Mouse (Mus musculus): ENCODE data around the gene B4gat1. TPM values are rescaled to one million over a fixed set of nuclear protein-coding genes. Genes with fewer than 3 reads are reported as not detected.

B4gat1 gene
- polyA plus RNA-seq, 1 experiment from 2014 or later, result 78.8 TPM

DNA sequence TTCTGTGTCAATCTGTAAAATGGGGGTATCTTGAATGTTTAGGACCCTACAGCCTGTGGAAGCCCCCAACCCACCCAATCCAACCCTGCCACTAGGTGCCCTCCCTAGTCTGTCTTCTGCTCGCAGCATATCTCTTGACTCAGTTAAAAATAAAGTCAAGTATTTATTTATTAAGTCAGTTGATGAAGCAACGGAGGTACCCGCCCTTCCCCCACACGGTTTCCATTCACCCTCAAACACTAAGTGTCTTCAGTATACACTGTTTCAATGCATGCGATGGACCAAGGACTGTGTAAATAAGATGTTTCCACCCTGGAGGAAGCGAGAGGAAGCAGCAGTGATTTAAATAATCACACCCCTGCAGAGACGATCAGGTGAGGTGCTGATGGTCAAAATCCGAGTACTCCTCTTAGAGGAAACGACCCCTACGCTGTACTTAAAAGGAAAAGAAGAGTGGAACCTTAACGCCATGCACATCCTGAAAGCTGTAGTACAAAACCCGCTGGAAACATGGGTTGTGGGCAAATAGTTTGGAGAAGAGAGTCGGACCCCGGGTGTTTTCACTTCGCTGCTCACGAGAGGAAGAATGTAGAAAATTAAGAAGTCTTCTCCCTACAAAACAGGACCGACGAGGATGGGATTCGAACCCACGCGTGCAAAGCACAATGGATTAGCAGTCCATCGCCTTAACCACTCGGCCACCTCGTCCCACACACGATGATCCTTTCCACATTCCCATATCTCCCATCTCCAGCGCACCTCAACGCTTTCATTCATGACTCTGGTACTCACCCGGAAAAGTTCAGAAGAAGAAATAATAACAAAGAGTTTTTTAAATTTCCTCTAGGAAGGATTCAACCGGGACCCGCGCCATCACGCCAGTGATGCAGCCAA, 701 bp upstream of the B4gat1 start:
- peak; percentile 61 for ATAC-seq (replicated peaks)
- Histone ChIP-seq H3K4me2 (peak overlapping the region; percentile 96), H3K27ac (peak overlapping the region; percentile 86), H3K36me3 (replicated peaks) (peaks cover 5% of the 10 kb centered on the region; the same call in 1 of the 2 replicates), H3K4me3 (peak overlapping the region; percentile 70), H3K27me3 (replicated peaks) (no peaks in the 10 kb centered on the region), H3K4me1 (peaks cover 37% of the 10 kb centered on the region), H3K9me3 (no peaks in the 10 kb centered on the region), H3K9ac (peak overlapping the region; percentile 88)
- WGBS, result 6% methylated on average over 32 of the region's 32 CpGs

DNA sequence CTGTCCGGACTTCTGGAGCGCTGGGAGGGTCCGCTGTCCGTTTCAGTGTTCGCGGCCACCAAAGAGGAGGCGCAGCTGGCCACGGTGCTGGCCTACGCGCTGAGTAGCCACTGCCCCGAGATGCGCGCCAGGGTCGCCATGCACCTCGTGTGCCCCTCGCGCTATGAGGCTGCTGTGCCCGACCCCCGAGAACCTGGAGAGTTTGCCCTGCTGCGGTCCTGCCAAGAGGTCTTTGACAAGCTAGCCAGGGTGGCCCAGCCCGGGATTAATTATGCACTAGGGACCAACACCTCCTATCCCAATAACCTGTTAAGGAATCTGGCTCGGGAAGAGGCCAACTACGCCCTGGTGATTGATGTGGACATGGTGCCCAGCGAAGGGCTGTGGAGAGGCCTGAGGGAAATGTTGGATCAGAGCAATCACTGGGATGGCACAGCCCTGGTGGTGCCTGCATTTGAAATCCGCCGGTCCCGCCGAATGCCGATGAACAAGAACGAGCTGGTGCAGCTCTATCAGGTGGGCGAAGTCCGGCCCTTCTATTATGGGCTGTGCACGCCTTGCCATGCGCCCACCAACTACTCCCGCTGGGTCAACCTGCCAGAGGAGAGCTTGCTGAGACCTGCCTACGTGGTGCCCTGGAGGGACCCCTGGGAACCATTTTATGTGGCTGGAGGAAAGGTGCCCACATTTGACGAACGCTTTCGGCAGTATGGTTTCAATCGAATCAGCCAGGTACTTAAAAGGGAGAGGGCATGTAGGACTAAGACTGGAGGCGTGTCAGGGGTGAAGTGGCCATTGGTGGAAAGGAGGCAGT, 882 bp downstream of the B4gat1 start:
- Histone ChIP-seq H3K27me3 (replicated peaks) (no peaks in the 10 kb centered on the region), H3K9me3 (no peaks in the 10 kb centered on the region), H3K9ac (peak overlapping the region; percentile 88), H3K27ac (peak overlapping the region; percentile 86), H3K4me2 (peak overlapping the region; percentile 96), H3K4me3 (peak overlapping the region; percentile 70), H3K4me1 (peaks cover 37% of the 10 kb centered on the region), H3K36me3 (replicated peaks) (peaks cover 5% of the 10 kb centered on the region; the same call in 1 of the 2 replicates)
- ATAC-seq (replicated peaks), result peak; percentile 35
- WGBS, result 11% methylated on average over 41 of the region's 41 CpGs

DNA sequence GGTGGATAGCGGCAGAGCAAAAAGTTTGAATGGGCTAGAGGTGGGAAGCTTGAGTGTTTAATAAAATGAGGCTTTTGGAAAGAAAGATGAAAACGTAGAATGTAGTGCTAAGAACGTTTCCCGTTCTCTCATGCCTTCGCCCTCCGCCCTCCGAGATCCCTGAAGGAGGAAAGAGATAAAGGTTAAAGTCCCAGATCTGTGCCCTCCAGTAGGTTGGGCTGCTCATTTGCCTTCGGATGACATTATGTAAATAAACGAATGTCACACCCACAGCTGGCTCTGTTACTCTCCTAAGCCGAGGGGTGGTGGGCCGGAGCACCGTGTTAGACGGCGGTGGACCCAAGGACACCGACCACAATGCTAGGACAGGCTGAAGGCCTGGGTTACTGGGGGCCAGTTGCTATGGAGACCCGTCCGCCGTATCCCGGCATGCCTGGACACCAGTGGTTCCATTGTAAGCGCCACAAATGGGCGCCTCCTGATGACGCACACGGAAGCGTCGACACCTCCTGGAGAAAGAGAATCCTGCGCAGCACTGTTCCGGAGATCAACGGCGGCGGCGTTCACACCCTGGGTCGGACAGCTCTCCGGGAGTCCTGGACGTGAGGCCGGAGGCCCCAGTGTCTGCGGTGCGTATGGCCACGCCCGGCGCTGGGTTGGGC, 2.4 kb downstream of the B4gat1 start, which contains the start of gene Brms1:
TSS of gene Brms1 (plus strand) at position 493 of the 662 bp plus-strand sequence.
- peak within 1 kb of the TSS; percentile 70 for H3K4me3 ChIP-seq
- peak; percentile 59 for ATAC-seq (replicated peaks)
- no peaks in the 10 kb centered on the region for H3K27me3 ChIP-seq (replicated peaks)
- WGBS, result 6% methylated on average over 40 of the region's 40 CpGs
- peak within 1 kb of the TSS; percentile 58 for H3K27ac ChIP-seq
- peaks cover 37% of the 10 kb centered on the region for H3K4me1 ChIP-seq
- peaks cover 9% of the 10 kb centered on the region; the same call in 1 of the 2 replicates for H3K36me3 ChIP-seq (replicated peaks)
- H3K9ac ChIP-seq, result peak within 1 kb of the TSS; percentile 88
- peak within 1 kb of the TSS; percentile 96 for H3K4me2 ChIP-seq
- no peaks in the 10 kb centered on the region for H3K9me3 ChIP-seq

DNA sequence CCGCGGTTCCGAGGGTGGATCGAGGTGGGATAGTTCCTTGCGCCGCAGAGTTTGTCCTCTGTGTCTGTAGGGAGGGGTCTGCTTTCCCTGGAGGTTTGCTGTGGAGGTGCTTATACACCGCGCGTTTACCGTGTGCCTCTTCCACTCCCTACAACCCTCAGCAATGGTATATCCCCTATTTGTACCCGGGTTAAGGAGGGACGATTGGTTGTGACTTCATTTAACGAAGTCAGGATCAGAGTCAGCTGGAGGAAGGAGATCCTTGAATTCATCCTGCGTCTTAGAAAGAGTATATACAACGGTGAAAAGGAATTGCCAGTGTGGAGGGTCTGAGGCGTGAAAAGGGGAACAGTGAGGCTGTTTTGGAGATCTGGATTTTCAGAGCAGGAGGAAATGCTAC, 3.0 kb downstream of the B4gat1 start:
- Histone ChIP-seq H3K27ac (peak overlapping the region; percentile 58), H3K4me1 (peaks cover 37% of the 10 kb centered on the region), H3K27me3 (replicated peaks) (no peaks in the 10 kb centered on the region), H3K4me2 (peak overlapping the region; percentile 96), H3K9me3 (no peaks in the 10 kb centered on the region), H3K4me3 (peak overlapping the region; percentile 70), H3K9ac (peak overlapping the region; percentile 64), H3K36me3 (replicated peaks) (peaks cover 12% of the 10 kb centered on the region; the same call in 1 of the 2 replicates)
- ATAC-seq (replicated peaks), result peak; percentile 3; the same call in 1 of the 2 replicates
- 2% methylated on average over 16 of the region's 16 CpGs for WGBS

DNA sequence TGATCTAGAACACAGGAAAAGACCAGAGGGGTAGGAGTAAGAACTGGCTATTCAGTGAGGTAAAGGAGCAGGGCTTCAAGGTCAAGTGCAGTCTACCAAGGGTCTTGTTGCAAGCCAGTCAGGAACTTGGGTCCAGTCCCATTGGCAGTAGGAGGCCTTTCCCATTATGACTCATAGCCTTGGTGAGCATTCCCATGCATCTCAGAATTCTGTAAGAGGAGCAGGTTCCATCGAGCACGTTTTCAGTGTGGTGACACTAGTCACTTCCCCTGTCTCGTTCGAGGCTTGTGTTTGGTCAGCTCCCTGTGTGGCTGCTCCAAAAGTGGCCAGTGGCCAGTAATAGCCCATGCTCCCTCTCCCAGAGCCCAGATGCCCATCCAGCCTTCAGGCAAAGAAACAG, 6.9 kb downstream of the B4gat1 start:
- peaks cover 22% of the 10 kb centered on the region; the same call in 1 of the 2 replicates for H3K36me3 ChIP-seq (replicated peaks)
- H3K4me2 ChIP-seq, result no peak overlapping the region
- WGBS, result 86% methylated on average over 4 of the region's 4 CpGs
- no peak overlapping the region for H3K27ac ChIP-seq
- H3K27me3 ChIP-seq (replicated peaks), result peaks cover 8% of the 10 kb centered on the region
- peaks cover 29% of the 10 kb centered on the region for H3K4me1 ChIP-seq
- no peak overlapping the region for H3K4me3 ChIP-seq
- H3K9me3 ChIP-seq, result no peaks in the 10 kb centered on the region
- no peak for ATAC-seq (replicated peaks)
- H3K9ac ChIP-seq, result no peak overlapping the region

DNA sequence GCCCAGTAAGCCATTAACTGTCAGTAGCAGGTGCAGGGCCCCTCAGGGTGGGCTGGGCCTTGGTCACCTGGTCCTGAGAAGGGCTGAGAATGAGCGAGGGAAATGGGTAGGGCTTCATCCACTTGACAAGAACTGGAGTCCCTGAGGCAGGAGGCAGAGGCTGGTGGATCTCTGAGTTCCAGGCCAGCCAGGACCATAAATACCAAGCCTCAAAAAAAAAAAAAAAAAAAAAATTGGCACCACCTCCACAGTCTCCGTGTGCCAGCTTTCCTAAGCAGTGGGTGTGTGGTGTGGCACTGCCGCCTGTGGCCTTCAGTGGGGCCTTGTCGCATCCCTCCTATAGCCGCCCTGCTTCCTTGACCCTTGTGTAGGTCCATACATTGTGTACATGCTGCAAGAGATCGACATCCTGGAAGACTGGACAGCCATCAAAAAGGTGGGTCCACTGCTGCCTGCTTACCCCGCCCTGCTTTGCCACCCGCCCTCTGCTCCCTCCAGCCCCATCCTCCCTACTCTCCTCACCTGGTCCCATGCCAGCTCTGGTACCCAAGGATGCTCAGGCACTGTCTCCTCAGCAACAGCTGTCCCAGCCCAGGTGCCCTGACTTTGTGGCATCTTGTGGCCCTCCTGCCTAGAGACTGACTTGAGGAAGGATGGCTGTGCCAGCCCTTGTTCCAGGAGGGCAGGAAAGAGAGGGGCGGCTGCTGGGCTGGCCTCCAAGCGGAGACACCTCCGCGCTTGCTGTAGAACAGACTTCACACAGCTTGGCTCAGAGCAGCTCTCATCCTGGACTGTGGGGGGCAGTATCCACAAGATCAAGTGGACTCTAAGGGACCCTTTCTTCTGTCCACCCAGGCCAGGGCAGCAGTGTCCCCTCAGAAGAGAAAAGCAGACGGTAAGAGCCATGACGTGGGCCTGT, 9.8 kb downstream of the B4gat1 start:
- H3K9me3 ChIP-seq, result no peaks in the 10 kb centered on the region
- no peak overlapping the region for H3K4me3 ChIP-seq
- H3K4me2 ChIP-seq, result no peak overlapping the region
- H3K9ac ChIP-seq, result no peak overlapping the region
- ATAC-seq (replicated peaks), result no peak
- WGBS, result 86% methylated on average over 14 of the region's 14 CpGs
- peaks cover 12% of the 10 kb centered on the region for H3K4me1 ChIP-seq
- no peak overlapping the region for H3K27ac ChIP-seq
- peaks cover 36% of the 10 kb centered on the region for H3K27me3 ChIP-seq (replicated peaks)
- 0 out of 2 replicates have a peak, but pooled peaks cover 17% of the 10 kb centered on the region for H3K36me3 ChIP-seq (replicated peaks)

DNA sequence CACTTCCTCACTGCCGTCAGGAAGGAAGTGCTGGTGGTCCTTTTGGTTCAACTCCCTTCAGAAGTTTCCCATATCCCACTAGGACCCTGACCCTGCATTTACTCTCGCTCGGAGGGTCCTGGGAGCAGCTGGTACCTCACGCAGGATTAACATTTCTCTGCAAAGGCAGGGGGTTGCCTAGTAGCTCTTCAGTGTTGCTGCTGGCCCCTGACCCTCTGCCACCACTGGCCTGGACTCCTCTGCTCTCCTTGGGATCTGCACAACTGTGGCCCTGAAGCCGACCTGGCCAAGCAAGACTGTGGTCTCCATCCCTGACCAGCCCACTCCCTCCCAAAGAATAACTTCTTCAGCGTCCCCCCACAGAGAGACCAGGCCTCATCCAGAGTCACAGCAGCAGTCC, 10.7 kb downstream of the B4gat1 start:
- Histone ChIP-seq H3K4me3 (no peak overlapping the region), H3K27me3 (replicated peaks) (peaks cover 41% of the 10 kb centered on the region), H3K27ac (no peak overlapping the region), H3K4me1 (peaks cover 12% of the 10 kb centered on the region), H3K9me3 (no peaks in the 10 kb centered on the region), H3K9ac (no peak overlapping the region), H3K36me3 (replicated peaks) (0 out of 2 replicates have a peak, but pooled peaks cover 17% of the 10 kb centered on the region), H3K4me2 (no peak overlapping the region)
- WGBS, result 61% methylated on average over 6 of the region's 6 CpGs
- ATAC-seq (replicated peaks), result no peak

DNA sequence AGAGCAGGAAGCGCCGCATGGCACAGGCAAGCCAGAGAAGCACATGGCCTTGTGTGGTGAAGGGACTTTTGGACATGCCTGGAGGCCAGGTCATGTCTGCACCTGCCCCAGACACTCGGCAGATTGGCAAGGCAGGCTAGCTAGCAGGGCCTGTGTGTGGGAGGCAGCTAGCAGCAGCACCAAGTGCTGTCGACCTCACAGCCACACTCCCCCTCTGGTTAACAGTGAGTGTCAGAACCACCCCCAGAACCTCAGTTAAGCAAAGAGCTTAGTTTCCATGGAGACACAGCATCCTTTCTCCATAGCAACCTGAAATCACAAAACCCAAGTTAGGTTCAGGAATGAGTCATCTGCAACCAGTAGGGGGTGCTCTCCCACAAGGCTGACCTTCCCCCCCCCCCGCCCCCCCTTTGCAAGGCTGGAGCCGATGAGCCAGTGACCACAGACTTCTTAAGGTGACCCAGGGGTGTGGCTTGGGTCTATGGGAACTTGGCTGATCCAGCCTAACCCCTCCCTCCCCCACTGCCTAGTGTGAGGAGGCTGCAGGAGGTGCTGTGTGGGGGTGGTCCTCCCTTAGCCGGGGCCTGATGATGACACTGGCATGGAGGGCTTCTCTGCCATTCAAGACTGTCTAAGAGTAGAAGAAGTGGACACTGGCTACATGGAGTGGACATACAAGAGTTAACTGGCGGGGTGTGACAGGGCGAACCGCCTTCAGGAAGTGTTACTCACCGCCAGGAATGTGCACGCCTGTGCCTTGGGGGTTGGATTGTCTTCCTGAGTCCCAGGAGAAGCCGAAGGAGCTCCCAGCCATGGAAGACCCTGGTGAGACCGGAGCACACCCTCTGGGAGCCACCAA, 11.7 kb downstream of the B4gat1 start, which contains the start of gene Rin1:
TSS of gene Rin1 (plus strand) at position 435 of the 859 bp plus-strand sequence.
- peak within 1 kb of the TSS; percentile 6; the same call in 1 of the 2 replicates for H3K4me2 ChIP-seq
- H3K36me3 ChIP-seq (replicated peaks), result 0 out of 2 replicates have a peak, but pooled peaks cover 13% of the 10 kb centered on the region
- H3K27me3 ChIP-seq (replicated peaks), result peaks cover 41% of the 10 kb centered on the region
- H3K27ac ChIP-seq, result no peak within 1 kb of the TSS
- 17% methylated on average over 14 of the region's 14 CpGs for WGBS
- no peaks in the 10 kb centered on the region for H3K9me3 ChIP-seq
- H3K9ac ChIP-seq, result peak within 1 kb of the TSS; percentile 14; the same call in 1 of the 2 replicates
- ATAC-seq (replicated peaks), result peak; percentile 46; the same call in 1 of the 2 replicates
- no peak within 1 kb of the TSS for H3K4me3 ChIP-seq
- H3K4me1 ChIP-seq, result peaks cover 12% of the 10 kb centered on the region

DNA sequence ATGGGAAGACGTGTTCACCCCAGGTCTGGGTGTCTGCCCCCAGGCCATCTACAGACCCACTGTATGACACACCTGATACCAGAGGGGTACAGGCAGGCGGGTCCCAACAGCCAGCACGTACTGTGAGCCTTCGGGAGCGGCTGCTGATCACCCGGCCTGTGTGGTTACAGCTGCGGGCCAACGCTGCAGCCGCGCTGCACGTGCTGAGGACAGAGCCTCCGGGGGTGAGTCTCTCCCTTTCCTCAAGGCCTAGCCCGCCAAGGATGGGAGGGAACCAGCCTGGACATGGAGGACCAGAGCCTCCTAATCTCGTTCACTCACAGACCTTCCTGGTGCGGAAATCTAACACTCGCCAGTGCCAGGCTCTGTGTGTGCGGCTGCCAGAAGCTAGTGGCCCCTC, 12.4 kb downstream of the B4gat1 start:
- Histone ChIP-seq H3K36me3 (replicated peaks) (0 out of 2 replicates have a peak, but pooled peaks cover 13% of the 10 kb centered on the region), H3K4me3 (no peak overlapping the region), H3K4me1 (peaks cover 12% of the 10 kb centered on the region), H3K4me2 (peak overlapping the region; percentile 6; the same call in 1 of the 2 replicates), H3K9me3 (no peaks in the 10 kb centered on the region), H3K27ac (no peak overlapping the region), H3K27me3 (replicated peaks) (peaks cover 41% of the 10 kb centered on the region), H3K9ac (peak overlapping the region; percentile 14; the same call in 1 of the 2 replicates)
- 0 out of 2 replicates have a peak, but pooled peaks have one; percentile 28 for ATAC-seq (replicated peaks)
- WGBS, result 6% methylated on average over 17 of the region's 17 CpGs

DNA sequence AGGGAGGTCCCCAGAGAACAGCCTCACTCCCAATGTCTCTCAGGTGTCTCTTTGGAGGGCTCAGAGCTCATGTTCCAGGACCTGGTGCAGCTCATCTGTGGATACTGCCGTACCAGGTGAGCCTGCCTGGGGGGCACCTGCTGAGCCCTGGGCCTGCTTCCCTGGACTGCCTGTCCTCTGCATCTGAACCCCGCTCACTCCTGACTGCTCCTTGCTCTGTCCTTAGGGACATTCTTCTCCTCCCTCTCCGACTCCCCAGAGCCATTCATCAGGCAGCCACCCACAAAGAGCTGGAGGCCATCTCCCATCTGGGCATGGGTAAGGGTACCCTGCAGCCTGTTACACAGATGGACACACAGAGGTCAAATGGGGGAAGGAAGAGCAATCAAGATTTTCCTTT, 12.9 kb downstream of the B4gat1 start:
- Histone ChIP-seq H3K36me3 (replicated peaks) (0 out of 2 replicates have a peak, but pooled peaks cover 10% of the 10 kb centered on the region), H3K4me2 (no peak overlapping the region), H3K27ac (no peak overlapping the region), H3K4me1 (peaks cover 15% of the 10 kb centered on the region), H3K27me3 (replicated peaks) (peaks cover 41% of the 10 kb centered on the region), H3K4me3 (no peak overlapping the region), H3K9ac (no peak overlapping the region), H3K9me3 (no peaks in the 10 kb centered on the region)
- WGBS, result 48% methylated on average over 3 of the region's 3 CpGs
- ATAC-seq (replicated peaks), result no peak
